Mouse (Mus musculus): ENCODE measurements around the gene Tldc2. TPM values are rescaled to one million over a fixed set of nuclear protein-coding genes. Genes with fewer than 3 reads are reported as not detected.
A peak's percentile ranks its signal among the peaks of the same experiment; 100 is the strongest.

The Tldc2 gene
- polyA plus RNA-seq, 1 experiment: 0.19 TPM

DNA sequence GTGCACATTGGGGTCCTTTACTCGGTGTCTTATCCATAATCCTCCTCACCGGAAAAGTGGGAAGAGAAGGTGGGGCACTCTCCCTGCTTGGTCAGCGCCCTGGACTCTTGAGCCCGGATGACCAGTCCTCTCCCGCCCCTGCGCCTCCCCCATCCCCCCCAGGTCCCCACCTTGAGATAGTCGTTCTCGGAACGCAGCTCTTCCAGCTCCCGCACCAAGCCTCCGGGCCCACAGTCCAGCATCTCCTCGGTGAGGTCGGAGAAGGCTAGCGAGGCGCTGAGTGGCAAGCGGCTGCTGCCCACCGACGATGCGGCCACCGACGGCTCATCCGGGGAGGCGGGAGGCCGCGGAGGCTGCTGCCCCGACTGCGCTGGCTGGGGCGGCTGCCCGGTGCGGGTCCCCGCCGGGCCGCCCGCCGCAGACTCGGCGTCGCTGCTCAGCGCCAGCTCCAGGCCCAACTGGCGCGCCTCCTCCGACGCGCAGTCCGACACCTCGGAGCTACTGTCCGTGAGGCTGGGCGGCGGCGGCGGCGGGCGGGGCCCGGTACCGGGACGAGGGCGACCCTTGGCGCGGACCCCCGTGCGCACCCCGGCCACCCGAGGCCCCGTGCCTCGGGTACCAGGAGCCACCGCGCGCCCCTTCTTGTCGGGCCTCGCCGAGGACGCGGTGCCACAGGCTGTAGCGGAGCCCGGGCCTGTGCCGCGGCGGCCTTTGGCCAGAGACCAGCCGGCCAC, 8.6 kb upstream of the Tldc2 start:
- no peak for DNase-seq (ENCODE audit: low spot score)

- DNase-seq (ENCODE audit: low spot score): peak; percentile 82
These were observed 7.8 kb upstream of the Tldc2 start, which contains the start of gene Soga1 for GRCm38 (mm10) chr2:157078793-157079700. TSS of gene Soga1 (minus strand) at chr2:157079254.

- no peak for DNase-seq (ENCODE audit: low spot score)
These were observed 7.1 kb upstream of the Tldc2 start for GRCm38 (mm10) chr2:157079701-157080180.

DNA sequence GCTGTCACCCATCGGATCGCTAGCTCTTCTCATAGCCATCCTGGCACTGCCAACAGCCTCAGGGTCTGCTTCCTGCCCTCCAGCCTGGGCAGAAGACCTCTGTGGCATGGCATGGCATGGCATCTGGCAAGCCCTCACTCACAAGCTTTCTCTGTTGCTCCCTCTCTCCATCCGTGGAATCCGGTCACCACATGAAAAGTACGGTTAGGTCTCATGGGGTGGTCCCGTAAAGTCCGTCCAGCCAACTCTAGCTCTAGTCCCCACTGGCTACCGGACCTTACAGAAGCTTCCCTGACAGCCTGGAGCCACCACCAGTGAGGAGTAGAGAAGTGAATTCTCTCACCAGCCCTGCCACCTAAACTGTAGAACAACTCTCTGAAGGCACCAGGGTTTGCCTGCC, 5.5 kb upstream of the Tldc2 start:
- DNase-seq (ENCODE audit: low spot score): no peak

GRCm38 (mm10) chr2:157081960-157082359, 4.9 kb upstream of the Tldc2 start:
- no peak for DNase-seq (ENCODE audit: low spot score)

DNA sequence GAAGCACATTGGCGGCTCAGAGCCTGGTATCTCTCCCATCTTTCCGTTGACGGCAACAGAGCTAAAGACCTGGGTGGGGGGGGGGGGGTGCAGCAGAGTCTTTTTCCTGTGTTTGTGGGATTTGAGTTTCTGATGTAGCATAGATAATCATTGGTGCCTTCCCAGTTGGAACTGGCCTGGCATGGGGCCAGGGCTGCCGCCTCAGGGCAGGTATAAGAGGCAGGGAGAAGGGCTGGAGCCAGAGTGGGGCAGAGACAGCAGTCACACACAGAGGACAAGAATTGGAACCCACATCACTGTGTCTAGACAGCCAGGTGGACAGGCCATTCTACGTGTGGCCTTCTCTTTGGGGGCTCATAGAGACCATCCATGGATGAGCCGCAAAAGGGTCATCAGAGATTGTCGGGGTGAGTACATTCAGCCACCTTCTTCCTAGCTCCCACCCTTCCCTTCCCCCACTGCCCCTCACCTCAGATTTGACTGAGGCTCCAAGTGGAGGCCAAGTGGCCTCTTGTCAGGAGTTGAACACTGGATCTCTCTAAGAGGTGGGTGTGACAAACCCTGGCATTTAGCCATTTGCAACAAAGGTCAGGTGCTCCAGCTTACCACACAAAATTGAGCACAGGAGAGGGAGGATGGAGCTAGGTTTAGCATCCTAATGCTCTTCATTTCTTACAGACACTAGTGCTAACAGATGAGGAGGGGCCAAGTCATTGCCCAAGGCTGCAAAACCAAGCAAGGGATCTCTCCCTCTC, 1.8 kb upstream of the Tldc2 start:
- DNase-seq (ENCODE audit: low spot score): no peak

- no peak for DNase-seq (ENCODE audit: low spot score)
These were observed 872 bp downstream of the Tldc2 start for GRCm38 (mm10) chr2:157087536-157088317.

DNA sequence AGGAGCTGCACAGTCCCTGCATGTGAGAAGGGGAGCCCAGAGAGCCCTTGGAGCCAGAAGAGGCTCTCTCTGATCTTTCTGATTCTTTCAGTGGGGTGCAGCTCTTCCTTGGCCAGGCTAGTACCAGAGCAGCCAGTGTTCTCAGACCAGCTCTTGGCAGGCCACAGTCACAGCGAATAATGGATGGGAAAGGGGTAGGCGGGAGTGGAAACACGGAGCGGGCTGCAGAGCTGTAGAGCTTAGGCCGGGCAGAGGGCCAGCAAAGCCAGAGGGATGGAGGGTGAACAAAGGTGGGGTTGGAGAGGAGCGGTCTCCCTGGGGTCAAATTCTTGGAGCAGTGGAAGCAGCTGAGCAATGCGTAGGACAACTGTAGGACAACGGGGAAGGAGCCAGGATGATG, 5.2 kb downstream of the Tldc2 start:
- no peak for DNase-seq (ENCODE audit: low spot score)

DNA sequence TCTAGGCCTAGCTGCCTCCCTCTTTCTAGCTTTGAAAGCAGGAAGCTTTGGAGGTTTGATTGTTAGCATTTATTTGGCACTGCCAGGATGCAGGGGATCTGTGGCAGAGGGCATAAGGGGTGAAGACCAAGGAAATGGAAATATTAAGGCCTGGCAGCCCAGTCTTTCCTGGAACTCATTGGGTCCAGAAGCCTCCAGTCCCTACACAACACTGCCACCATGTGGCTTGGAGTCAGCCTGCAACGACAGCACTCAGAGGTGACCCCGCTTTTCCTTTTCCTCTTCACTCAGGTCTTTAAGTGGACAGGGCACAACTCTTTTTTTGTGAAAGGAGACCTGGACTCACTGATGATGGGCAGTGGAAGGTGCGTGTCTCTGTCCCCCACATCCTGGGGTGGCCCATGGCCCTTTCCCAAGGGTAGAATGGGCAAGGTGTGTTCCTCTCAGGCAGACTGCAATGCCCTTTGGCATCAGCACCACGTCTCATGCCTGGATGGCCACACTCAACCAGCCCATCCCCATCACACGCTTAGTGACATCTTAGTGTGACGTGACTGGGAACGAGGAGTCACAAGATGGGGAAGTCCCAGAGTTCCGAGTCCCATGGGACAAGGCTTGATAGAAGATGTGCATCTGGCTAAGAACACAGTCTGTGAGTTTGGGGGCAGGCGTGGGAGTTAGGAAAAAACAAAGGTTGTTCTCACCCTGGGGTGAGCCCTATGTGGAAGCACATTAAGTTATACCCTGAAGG, 8.3 kb downstream of the Tldc2 start:
- DNase-seq (ENCODE audit: low spot score): no peak

- DNase-seq (ENCODE audit: low spot score): no peak
These were observed 12.9 kb downstream of the Tldc2 start for GRCm38 (mm10) chr2:157099532-157100318.

GRCm38 (mm10) chr2:157100319-157100605, 13.4 kb downstream of the Tldc2 start:
- DNase-seq (ENCODE audit: low spot score): no peak

GRCm38 (mm10) chr2:157101650-157102049, 14.8 kb downstream of the Tldc2 start:
- DNase-seq (ENCODE audit: low spot score): no peak

GRCm38 (mm10) chr2:157102256-157102655, 15.4 kb downstream of the Tldc2 start:
- DNase-seq (ENCODE audit: low spot score): no peak

- no peak for DNase-seq (ENCODE audit: low spot score)
These were observed 17.6 kb downstream of the Tldc2 start for GRCm38 (mm10) chr2:157104454-157104853.

GRCm38 (mm10) chr2:157108236-157108635, 21.4 kb downstream of the Tldc2 start:
- DNase-seq (ENCODE audit: low spot score): no peak

DNA sequence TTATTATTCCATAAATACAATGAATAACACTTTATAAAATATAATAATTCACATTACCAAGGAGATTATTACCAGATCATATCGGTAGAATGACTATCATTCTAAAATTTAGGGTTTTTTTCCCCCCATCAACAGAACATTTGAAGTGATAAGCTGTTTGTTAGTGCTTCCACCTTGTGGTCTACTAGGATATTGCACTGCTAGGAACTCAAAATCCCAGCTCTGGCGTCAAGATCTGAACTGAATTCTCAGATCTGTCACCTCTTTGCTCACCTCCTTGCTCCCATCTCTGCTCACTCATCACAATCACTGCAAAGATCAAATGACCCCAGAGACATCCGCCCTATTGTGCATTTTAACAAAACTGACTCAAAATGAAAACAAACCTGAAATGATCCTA, 30.1 kb downstream of the Tldc2 start:
- no peak for DNase-seq (ENCODE audit: low spot score)

GRCm38 (mm10) chr2:157118556-157118955, 31.7 kb downstream of the Tldc2 start:
- DNase-seq (ENCODE audit: low spot score): no peak

- DNase-seq (ENCODE audit: low spot score): no peak
These were observed 32.2 kb downstream of the Tldc2 start for GRCm38 (mm10) chr2:157119075-157119474.

DNA sequence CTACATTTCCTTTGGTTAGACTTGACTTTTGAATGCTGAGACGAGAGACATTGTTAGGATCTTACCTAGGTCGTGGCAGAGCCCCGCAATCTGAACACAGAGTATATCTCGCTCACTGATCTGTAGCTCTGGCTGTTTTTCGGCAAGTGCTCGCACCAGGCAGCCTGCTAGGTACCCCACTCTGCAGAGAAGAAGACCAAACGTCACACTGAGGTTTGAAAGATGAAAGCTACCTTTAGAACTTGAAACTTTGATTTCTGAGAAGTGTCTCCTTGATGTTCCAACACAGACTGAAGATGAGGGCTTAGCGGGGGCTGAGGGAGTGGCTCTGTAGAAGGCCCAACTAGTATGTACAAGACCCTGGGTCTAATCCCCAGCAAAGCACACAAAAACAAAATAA, 34.9 kb downstream of the Tldc2 start:
- no peak for DNase-seq (ENCODE audit: low spot score)

GRCm38 (mm10) chr2:157125246-157125645, 38.4 kb downstream of the Tldc2 start:
- DNase-seq (ENCODE audit: low spot score): no peak

Measured in urinary bladder, adult 2 months (tissue).